Mouse (Mus musculus) embryo, embryonic 11 days (tissue): ENCODE results near the gene Nog.

Experiments used
- DNase-seq: peaks from one replicate; pipeline ENCODE4 v3.0.0-alpha.2; 2015

Nog gene

GRCm38 (mm10) chr11:89265080-89265479 lies 37.1 kb downstream of the Nog start:
- DNase-seq, result no peak

- peak; percentile 28 for DNase-seq
These were observed 42.7 kb downstream of the Nog start for GRCm38 (mm10) chr11:89259338-89259915.

DNA sequence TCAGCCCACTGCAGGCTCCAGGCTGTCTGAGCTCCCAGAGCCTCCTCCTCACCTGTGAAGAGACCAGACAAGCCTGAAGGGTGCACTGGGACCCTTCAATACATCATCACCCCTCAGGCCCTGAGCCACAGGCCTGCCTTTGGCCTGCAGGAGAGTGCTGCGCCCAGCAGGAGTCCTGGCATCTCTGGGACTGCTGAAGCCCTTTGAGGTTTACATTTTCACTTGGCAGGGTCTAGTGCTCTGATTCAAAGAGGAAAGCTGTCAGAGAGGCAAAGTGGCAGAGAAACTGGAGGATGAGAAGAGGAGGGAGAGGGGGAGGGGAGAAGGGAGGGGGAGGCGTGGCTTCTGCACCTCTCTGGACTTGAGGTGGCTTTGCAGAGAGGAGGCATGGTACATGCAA lies 44.2 kb downstream of the Nog start:
- DNase-seq, result no peak

GRCm38 (mm10) chr11:89253973-89254372 lies 48.2 kb downstream of the Nog start:
- no peak for DNase-seq
